Mouse (Mus musculus): ENCODE measurements around the gene Bcl6b.

GRCm38 (mm10) chr11:70233016-70233415 lies 3.4 kb upstream of the Bcl6b start:
- TF ChIP-seq POLR2A (IDR thresholded peaks at IDR 0.05; ENCODE audit: insufficient read depth, low read depth, low read length) (no peak), CTCF (IDR thresholded peaks at IDR 0.05) (no peak)

Measured in heart, adult 2 months (tissue).